Mouse (Mus musculus): ENCODE results near the gene Trim71. TPM values are rescaled to one million over a fixed set of nuclear protein-coding genes. Genes with fewer than 3 reads are reported as not detected.

Trim71 gene
- 0.23 and 0.28 TPM in 2 replicates for polyA plus RNA-seq (2015; fragmentation: Nextera tagmentation; extraction: Ambion mirVana)

DNA sequence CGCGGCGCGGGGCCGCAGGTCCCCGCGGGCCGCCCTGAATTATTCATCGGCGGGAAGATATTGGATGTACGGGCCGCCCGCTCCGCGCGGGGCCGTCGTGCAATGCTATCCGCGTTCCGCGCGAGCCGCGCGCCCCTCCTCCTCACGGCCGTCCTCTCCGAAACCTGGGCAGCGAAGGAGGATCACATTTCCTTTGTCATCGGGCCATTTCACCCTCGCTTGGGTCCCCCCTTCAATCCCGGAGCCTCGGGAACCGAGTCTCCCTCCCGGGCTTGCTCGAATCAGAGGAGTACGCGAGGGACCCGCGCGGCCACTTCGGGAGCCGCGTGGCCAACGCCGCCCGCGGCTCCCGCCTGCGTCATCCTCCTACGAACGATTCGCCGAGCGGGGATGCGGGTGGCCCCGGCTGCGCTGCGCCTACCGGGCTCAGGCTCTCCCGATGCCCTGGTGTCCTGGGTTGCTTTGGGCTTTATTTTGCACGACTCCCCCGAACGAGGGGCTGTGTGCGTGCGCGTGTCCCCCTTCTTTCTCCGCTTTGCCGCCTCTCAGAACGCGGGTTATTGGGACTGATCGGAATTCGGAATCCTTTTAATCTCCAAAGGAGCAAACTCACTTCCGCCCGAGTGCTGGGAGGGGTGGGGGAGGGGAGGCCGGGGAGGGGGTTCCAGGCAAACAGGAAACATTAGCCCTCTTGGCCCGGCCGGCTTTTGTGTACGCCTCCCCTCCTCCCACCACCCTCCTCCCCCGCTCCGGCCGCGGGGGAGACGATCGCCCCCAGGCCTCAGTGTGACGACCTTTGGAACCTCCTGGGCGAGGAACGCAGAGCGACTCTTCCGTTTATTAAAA, at the start of gene Trim71:
TSS of gene Trim71 (minus strand) at position 609 of the 846 bp plus-strand sequence.

DNA sequence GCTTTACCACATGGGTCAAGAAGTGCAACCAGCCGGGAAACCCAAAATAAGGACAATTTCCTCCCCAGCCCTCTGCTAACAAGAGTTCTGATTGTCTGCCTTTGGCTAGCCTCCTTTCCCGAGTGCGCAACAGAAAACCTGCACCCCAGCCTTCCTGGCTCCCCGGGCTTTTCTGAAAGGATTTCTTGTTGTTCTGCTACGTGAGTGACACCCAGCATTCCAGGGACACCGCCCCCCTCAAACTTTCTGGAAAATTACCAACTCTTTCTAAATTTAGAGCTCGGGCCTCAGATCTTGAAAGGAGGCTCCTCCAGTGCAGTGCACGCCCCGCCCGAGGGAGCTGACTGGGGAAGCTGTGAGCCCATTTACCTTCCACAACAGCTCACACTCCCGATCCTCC, 48.8 kb downstream of the Trim71 start, which contains the start of gene C130032M10Rik:
TSS of gene C130032M10Rik (plus strand) at position 334 of the 400 bp plus-strand sequence.

DNA sequence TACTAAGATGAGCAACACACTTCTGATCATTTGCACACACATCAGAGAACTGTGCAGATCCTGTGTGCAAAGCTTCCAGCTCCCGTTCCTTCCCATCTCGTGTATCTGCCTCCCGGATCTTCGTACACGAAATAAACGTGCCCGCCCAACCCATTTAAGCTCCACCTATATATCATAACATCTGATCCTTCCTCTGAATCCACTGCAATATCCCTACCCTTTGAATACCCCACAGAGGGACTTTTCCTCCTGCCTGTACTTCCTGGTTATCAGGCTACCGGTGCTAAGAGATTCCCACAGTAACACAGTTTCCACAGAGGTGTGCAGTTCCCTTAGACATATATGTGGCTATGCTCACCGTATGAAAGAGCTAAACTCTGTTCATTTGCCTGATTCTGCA, 59.4 kb downstream of the Trim71 start, which contains the start of gene Ccr4:
TSS of gene Ccr4 (minus strand) at position 101 of the 400 bp plus-strand sequence.

Other genes with a start within 250 kb of the Trim71 start
- gene Bcl2a1c, start 234.2 kb downstream of the Trim71 start, polyA plus RNA-seq (2015; fragmentation: Nextera tagmentation; extraction: Ambion mirVana) = 0.70 TPM in 1 of 2 replicates, not detected in the other
- gene Crtap, start 173.7 kb downstream of the Trim71 start, polyA plus RNA-seq (2015; fragmentation: Nextera tagmentation; extraction: Ambion mirVana) = 118 and 125 TPM in 2 replicates
- 21.1 and 22.3 TPM in 2 replicates for gene Glb1, start 163.3 kb downstream of the Trim71 start, polyA plus RNA-seq (2015; fragmentation: Nextera tagmentation; extraction: Ambion mirVana)
- 4.4 and 5.2 TPM in 2 replicates for gene Tmppe, start 163.3 kb downstream of the Trim71 start, polyA plus RNA-seq (2015; fragmentation: Nextera tagmentation; extraction: Ambion mirVana)
- gene Ccr4, start 59.5 kb downstream of the Trim71 start, polyA plus RNA-seq (2015; fragmentation: Nextera tagmentation; extraction: Ambion mirVana) = 0.71 and 1.3 TPM in 2 replicates
- not detected in 2 replicates for gene C130032M10Rik, start 48.7 kb downstream of the Trim71 start, polyA plus RNA-seq (2015; fragmentation: Nextera tagmentation; extraction: Ambion mirVana)
- gene Cnot10, start 75.8 kb upstream of the Trim71 start, polyA plus RNA-seq (2015; fragmentation: Nextera tagmentation; extraction: Ambion mirVana) = 22.7 and 25.6 TPM in 2 replicates
- gene Dync1li1, start 124.4 kb upstream of the Trim71 start, polyA plus RNA-seq (2015; fragmentation: Nextera tagmentation; extraction: Ambion mirVana) = 43.8 and 49.2 TPM in 2 replicates
- 43.5 and 43.8 TPM in 2 replicates for gene Cmtm6, start 166.7 kb upstream of the Trim71 start, polyA plus RNA-seq (2015; fragmentation: Nextera tagmentation; extraction: Ambion mirVana)
- 113 and 128 TPM in 2 replicates for gene Cmtm7, start 217.5 kb upstream of the Trim71 start, polyA plus RNA-seq (2015; fragmentation: Nextera tagmentation; extraction: Ambion mirVana)